Mouse (Mus musculus) neural tube, embryonic 15.5 days (tissue): ENCODE measurements at regions not wholly inside any gene's neighbourhood (a gene's known extent, or its start where the extent isn't known, plus 50 kb on each side); places are given as distances from the start of the nearest gene placed in this dataset.

Experiments used
- ATAC-seq: fragments of 200-750 bp; cut with Nextera tagmentation; 2 replicates; pipeline ENCODE4 v1.8.0; 2017; ENCODE audit warnings: mild to moderate bottlenecking, moderate TSS enrichment, moderate library complexity; ENCODE audit not compliant: low FRiP score
- H3K27ac ChIP-seq: fragments of 300-500 bp; sonication (generic); replicated peaks from 2 replicates; pipeline ENCODE4 v1.5.1; 2015; ENCODE audit warnings: mild to moderate bottlenecking, inconsistent platforms
- H3K27me3 ChIP-seq: fragments of 300-500 bp; sonication (generic); replicated peaks from 2 replicates; pipeline ENCODE4 v1.6.1; 2015; ENCODE audit warnings: inconsistent platforms
- H3K36me3 ChIP-seq: fragments of 300-500 bp; sonication (generic); 2 replicates; pipeline ENCODE4 v1.6.1; 2015; ENCODE audit warnings: inconsistent platforms
- H3K4me1 ChIP-seq: fragments of 300-500 bp; sonication (generic); 2 replicates; pipeline ENCODE4 v1.6.1; 2015; ENCODE audit warnings: inconsistent platforms
- H3K4me2 ChIP-seq: fragments of 300-500 bp; sonication (generic); 2 replicates; pipeline ENCODE4 v1.6.1; 2015; ENCODE audit warnings: inconsistent platforms, mild to moderate bottlenecking, moderate library complexity
- H3K4me3 ChIP-seq: fragments of 300-500 bp; sonication (generic); replicated peaks from 2 replicates; pipeline ENCODE4 v1.5.1; 2015; ENCODE audit warnings: mild to moderate bottlenecking, inconsistent platforms
- H3K9ac ChIP-seq: fragments of 300-500 bp; sonication (generic); replicated peaks from 2 replicates; pipeline ENCODE4 v1.6.1; 2015; ENCODE audit warnings: mild to moderate bottlenecking, inconsistent platforms
- H3K9me3 ChIP-seq: fragments of 300-500 bp; sonication (generic); replicated peaks from 2 replicates; pipeline ENCODE4 v1.6.1; 2016; ENCODE audit warnings: inconsistent platforms
- WGBS: fragments of 180-500 bp; shearing (Covaris S2); methylation state at CpG from one replicate; pipeline ENCODE4 v1.1.7; 2015; ENCODE audit warnings: mixed read lengths; 5-methylcytosine and 5-hydroxymethylcytosine counted together

DNA sequence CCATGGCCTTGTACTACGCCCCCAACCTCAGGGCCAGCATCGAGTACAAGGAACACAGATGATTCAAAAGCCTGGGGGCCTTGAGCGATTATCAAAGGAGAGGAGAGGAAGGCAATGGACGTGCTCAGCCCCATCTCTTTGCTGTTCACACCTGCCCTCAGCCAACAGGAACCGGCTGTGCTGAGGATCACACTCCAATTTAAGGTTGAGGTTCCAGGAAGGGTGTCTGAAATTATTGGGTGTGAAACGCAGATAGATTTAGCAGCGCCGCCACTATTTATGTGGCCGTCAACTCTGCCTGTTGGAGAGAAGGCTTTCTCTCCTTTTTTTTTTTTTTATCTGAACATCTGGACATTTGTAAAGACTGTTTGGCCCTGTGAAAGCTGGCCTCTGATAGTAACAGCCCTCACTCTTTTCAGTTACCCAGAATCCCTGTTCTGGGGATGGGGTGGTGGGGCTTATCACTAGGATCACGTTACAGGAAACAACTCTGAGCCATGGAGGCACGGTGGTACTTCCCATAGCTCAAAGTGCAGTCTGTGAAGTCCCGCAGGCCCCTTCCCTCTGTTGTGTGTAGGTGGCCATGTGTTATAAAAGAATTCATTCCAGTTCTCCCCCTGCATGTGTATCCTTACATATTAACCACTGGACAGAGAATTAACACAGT, 256.7 kb downstream of the Hs3st3b1 start:
- Histone ChIP-seq H3K4me1 (no peaks in the 10 kb centered on the region), H3K4me2 (no peak overlapping the region), H3K27ac (no peak overlapping the region), H3K9ac (no peak overlapping the region), H3K4me3 (no peak overlapping the region), H3K9me3 (no peaks in the 10 kb centered on the region), H3K27me3 (no peaks in the 10 kb centered on the region), H3K36me3 (no peaks in the 10 kb centered on the region)
- ATAC-seq: no peak
- 61% methylated on average over 12 of the region's 12 CpGs for WGBS

DNA sequence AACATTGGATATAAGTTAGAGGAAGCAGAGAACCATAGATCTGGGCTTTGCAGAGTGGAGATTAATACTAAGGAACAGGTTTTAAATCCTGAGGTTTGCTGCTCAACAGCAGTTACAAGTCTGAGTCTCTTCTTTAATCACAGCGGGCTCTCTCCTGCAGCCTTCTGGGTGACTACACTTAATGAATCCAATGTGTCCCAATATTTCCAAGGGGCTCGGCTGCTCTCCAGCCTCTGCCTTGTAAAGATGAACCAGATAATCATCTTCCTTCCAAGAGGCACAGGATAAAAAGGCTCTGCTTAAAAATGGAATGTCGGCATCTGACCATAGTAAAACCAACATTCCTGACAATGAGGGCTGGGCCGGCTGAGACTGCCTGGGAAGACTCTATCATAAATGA, 251.6 kb downstream of the Hs3st3b1 start:
- Histone ChIP-seq H3K27ac (no peak overlapping the region), H3K27me3 (no peaks in the 10 kb centered on the region), H3K9ac (no peak overlapping the region), H3K4me2 (no peak overlapping the region), H3K4me1 (no peaks in the 10 kb centered on the region), H3K4me3 (no peak overlapping the region), H3K9me3 (no peaks in the 10 kb centered on the region), H3K36me3 (no peaks in the 10 kb centered on the region)
- 69% methylated on average over 4 of the region's 4 CpGs for WGBS
- no peak for ATAC-seq

DNA sequence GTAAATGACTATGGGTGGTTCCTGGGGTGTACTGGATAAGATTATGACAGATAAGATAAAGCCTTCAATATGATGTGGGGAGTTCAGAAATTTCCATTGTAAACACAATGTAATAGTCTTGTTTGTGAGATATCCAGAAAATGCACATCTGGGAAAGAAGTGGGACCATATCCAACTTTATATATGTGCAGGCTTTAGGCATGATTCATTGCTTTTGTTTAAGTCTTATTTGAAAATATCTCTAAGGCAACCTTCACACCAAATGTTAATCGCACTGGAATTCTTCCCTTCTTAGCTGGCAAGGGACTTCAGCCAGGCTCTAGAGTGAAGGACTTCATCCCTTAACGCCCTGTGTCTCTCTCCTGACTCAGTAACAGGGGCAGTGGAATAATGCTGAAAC, 250.3 kb downstream of the Hs3st3b1 start:
- no peaks in the 10 kb centered on the region for H3K27me3 ChIP-seq
- H3K9me3 ChIP-seq: no peaks in the 10 kb centered on the region
- H3K36me3 ChIP-seq: no peaks in the 10 kb centered on the region
- no peak overlapping the region for H3K9ac ChIP-seq
- H3K4me1 ChIP-seq: no peaks in the 10 kb centered on the region
- no peak overlapping the region for H3K4me3 ChIP-seq
- no peak overlapping the region for H3K27ac ChIP-seq
- WGBS: 59% methylated on average over 2 of the region's 2 CpGs
- H3K4me2 ChIP-seq: no peak overlapping the region
- no peak for ATAC-seq

GRCm38 (mm10) chr11:63677921-63678320, 244.2 kb downstream of the Hs3st3b1 start:
- H3K4me3 ChIP-seq: no peak overlapping the region
- H3K27ac ChIP-seq: no peak overlapping the region
- no peaks in the 10 kb centered on the region for H3K9me3 ChIP-seq
- no peaks in the 10 kb centered on the region for H3K27me3 ChIP-seq
- 74% methylated on average over 11 of the region's 11 CpGs for WGBS
- no peak for ATAC-seq
- H3K4me1 ChIP-seq: peaks cover 10% of the 10 kb centered on the region
- no peaks in the 10 kb centered on the region for H3K36me3 ChIP-seq
- H3K9ac ChIP-seq: no peak overlapping the region
- no peak overlapping the region for H3K4me2 ChIP-seq

DNA sequence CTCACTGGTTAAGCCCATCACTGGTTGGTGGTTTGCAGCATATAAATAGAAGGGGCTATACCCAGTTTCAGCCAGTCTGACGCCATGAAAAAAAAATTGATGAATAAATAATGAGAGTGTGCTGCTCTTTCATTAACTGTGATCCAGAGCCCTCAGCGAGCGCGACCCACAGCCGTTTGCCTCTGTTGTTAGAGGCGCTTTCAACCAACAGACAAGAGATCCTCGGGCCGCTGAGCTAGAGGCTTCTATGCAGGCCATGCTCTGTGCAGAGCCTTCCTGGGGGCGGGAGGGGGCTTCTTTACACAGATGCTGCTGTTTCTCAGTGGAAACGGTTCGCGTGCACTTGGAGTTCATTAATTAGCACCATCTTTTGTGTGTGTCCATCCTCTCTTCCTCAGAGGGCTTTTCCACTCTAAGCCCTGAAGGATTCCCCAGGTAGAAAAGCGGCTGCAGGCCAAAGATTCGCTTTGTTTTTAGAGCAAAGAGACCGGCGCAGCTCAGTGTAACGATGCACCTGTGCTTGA, 243.6 kb downstream of the Hs3st3b1 start:
- Histone ChIP-seq H3K36me3 (no peaks in the 10 kb centered on the region), H3K4me2 (no peak overlapping the region), H3K27ac (no peak overlapping the region), H3K27me3 (no peaks in the 10 kb centered on the region), H3K9ac (no peak overlapping the region), H3K4me1 (peaks cover 11% of the 10 kb centered on the region), H3K4me3 (no peak overlapping the region), H3K9me3 (no peaks in the 10 kb centered on the region)
- no peak for ATAC-seq
- 40% methylated on average over 17 of the region's 17 CpGs for WGBS

DNA sequence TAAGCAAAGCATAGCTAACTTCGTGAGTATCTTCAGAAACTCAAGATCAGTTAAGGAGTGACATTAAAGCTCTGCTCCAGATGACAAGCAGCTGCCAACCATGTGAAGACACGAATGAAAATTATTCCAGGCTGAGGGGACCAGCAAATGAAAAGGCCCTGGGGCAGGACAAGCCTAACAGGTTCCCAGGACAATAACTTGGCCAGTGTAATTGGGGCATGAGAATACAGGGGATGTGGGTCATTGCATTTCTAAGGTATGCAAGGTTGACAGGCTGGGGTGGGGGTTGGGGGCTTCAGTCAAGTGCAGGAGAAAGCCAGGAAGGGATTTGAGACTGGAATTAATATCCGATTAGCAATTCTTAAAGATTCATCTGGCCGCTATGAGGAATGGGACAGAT, 242.6 kb downstream of the Hs3st3b1 start:
- no peak overlapping the region for H3K9ac ChIP-seq
- no peak for ATAC-seq

DNA sequence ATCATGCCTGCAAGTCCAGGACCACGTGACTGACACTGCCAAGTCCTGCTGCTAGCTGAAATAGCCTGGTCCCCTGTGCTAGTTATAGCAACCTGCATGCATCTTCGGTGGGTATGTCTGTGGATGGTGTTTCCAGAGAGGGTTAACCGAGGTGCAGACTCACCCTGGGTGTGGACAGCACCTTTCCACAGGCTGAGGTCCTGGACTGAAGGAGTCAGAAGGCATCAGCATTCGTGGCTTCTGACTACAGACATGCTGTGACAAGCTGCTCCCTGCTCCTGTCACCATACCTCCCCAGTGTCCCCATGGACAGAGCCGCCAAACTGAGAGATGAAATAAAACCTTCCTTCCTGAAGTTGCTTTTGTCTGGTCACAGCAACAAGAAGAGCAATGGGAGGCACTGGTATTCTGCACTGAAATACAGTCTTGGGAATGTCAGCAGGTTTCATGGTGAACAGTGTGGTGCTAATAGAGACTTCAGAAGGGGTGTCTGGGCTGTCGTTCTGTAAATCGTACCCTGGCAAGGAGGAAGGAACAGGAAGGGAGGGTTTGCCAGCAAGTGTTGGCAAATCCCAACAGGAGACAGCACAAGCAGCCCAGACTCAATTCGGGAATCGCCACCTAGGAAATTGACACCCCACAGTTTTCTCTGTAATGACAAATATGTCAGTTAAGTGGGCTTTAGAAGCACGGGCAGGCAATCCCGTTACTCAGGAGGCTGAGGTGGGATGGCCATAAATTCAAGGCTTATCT, 237.7 kb downstream of the Hs3st3b1 start:
- no peak overlapping the region for H3K27ac ChIP-seq
- H3K9me3 ChIP-seq: no peaks in the 10 kb centered on the region
- no peaks in the 10 kb centered on the region for H3K36me3 ChIP-seq
- H3K4me3 ChIP-seq: no peak overlapping the region
- H3K27me3 ChIP-seq: no peaks in the 10 kb centered on the region
- no peak overlapping the region for H3K4me2 ChIP-seq
- WGBS: 62% methylated on average over 11 of the region's 11 CpGs
- no peak for ATAC-seq
- 0 out of 2 replicates have a peak, but pooled peaks cover 2% of the 10 kb centered on the region for H3K4me1 ChIP-seq
- H3K9ac ChIP-seq: no peak overlapping the region

More for the DNA sequence above, 242.6 kb downstream of the Hs3st3b1 start:
- H3K4me1 ChIP-seq: peaks cover 11% of the 10 kb centered on the region
- H3K9me3 ChIP-seq: no peaks in the 10 kb centered on the region
- H3K4me3 ChIP-seq: no peak overlapping the region
- H3K27ac ChIP-seq: no peak overlapping the region
- WGBS: 76% methylated on average over 4 of the region's 4 CpGs
- no peaks in the 10 kb centered on the region for H3K36me3 ChIP-seq
- H3K27me3 ChIP-seq: no peaks in the 10 kb centered on the region
- no peak overlapping the region for H3K4me2 ChIP-seq

- no peak for ATAC-seq
- Histone ChIP-seq H3K9ac (no peak overlapping the region), H3K4me1 (0 out of 2 replicates have a peak, but pooled peaks cover 2% of the 10 kb centered on the region), H3K9me3 (no peaks in the 10 kb centered on the region), H3K36me3 (no peaks in the 10 kb centered on the region), H3K4me3 (no peak overlapping the region), H3K4me2 (no peak overlapping the region), H3K27ac (no peak overlapping the region), H3K27me3 (no peaks in the 10 kb centered on the region)
- WGBS: 49% methylated on average over 4 of the region's 4 CpGs
Measured at GRCm38 (mm10) chr11:63691041-63691440, 231.0 kb downstream of the Hs3st3b1 start.

- no peak for ATAC-seq
- 83% methylated on average over 12 of the region's 12 CpGs for WGBS
- H3K27me3 ChIP-seq: no peaks in the 10 kb centered on the region
Measured at GRCm38 (mm10) chr11:63704995-63705580, 217.0 kb downstream of the Hs3st3b1 start.

DNA sequence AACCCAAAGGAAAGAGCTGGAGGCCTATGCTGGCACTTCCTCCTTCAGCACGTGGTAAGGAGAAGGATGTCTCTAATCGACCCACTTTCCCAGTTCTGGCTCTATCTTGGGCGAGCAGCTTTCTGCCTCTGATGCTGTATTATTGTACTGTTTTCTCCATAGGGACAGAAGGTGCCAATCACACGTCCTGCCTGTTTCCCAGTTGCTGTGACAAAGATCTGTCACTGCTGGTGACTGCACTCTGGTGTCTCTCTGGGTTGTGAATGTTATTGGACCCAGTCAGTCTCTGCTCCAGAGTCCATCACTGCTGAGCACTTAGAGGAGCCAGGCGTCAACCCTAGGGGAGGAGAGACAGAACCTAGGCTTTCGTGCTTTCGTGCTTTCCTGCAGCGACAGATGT, 216.0 kb downstream of the Hs3st3b1 start:
- no peak overlapping the region for H3K27ac ChIP-seq
- no peak overlapping the region for H3K4me3 ChIP-seq
- H3K4me1 ChIP-seq: peaks cover 6% of the 10 kb centered on the region; the same call in 1 of the 2 replicates
- no peaks in the 10 kb centered on the region for H3K36me3 ChIP-seq
- 65% methylated on average over 8 of the region's 8 CpGs for WGBS
- no peak overlapping the region for H3K4me2 ChIP-seq
- no peaks in the 10 kb centered on the region for H3K9me3 ChIP-seq
- ATAC-seq: no peak
- no peak overlapping the region for H3K9ac ChIP-seq
- no peaks in the 10 kb centered on the region for H3K27me3 ChIP-seq

More at GRCm38 (mm10) chr11:63704995-63705580, 217.0 kb downstream of the Hs3st3b1 start:
- Histone ChIP-seq H3K4me3 (no peak overlapping the region), H3K4me2 (no peak overlapping the region), H3K4me1 (peaks cover 6% of the 10 kb centered on the region; the same call in 1 of the 2 replicates), H3K36me3 (no peaks in the 10 kb centered on the region), H3K9ac (no peak overlapping the region), H3K27ac (no peak overlapping the region), H3K9me3 (no peaks in the 10 kb centered on the region)

GRCm38 (mm10) chr11:63707093-63707492, 215.0 kb downstream of the Hs3st3b1 start:
- Histone ChIP-seq H3K4me2 (no peak overlapping the region), H3K4me3 (no peak overlapping the region), H3K9ac (no peak overlapping the region), H3K27ac (no peak overlapping the region), H3K9me3 (no peaks in the 10 kb centered on the region), H3K27me3 (no peaks in the 10 kb centered on the region), H3K36me3 (no peaks in the 10 kb centered on the region), H3K4me1 (peaks cover 9% of the 10 kb centered on the region; the same call in 1 of the 2 replicates)
- 17% methylated on average over 5 of the region's 5 CpGs for WGBS
- ATAC-seq: no peak
